9 mouse cellular contexts compared by ENCODE assay signal in genomic region chr8:70892022-70892895, GRCm38 (mm10). TPM values are rescaled to one million over a fixed set of nuclear protein-coding genes. Genes with fewer than 3 reads are reported as not detected.
DNase-seq lines count a peak whose midpoint lies in the region; ATAC-seq and TF ChIP-seq lines count a peak whose summit lies in the region.
"Had no signal": no experiment of that assay in that cellular context is flagged by ENCODE, and none has a peak within 500 bp of the region (broad histone marks: within the 10 kb centered on the region; RNA-seq: fewer than 3 reads in every experiment).

Gene Slc5a5 (minus strand): TSS chr8:70892757.

- ATAC-seq in liver, embryonic 13.5 days (ENCODE audit: low read depth) = no peak
- no peak for ATAC-seq in stomach, postnatal 0 days (ENCODE audit: low FRiP score, low TSS enrichment)

- H3K9me3 ChIP-seq in liver, embryonic 13.5 days (replicated peaks) = no peaks in the 10 kb centered on the region
- no peaks in the 10 kb centered on the region for H3K9me3 ChIP-seq in stomach, postnatal 0 days (ENCODE audit: control insufficient read depth, low read length)

- no peak within 1 kb of the TSS for H3K27ac ChIP-seq in testis, adult 2 months (ENCODE audit: control insufficient read depth, insufficient read depth, low read depth, low read length)
- H3K27ac ChIP-seq in liver, embryonic 13.5 days = no peak within 1 kb of the TSS
- no peak within 1 kb of the TSS for H3K27ac ChIP-seq in stomach, postnatal 0 days (replicated peaks)
- H3K27ac ChIP-seq: liver, embryonic 14.5 days had no signal

- no peak for TF ChIP-seq EP300 in stomach, postnatal 0 days (optimal IDR thresholded peaks at IDR 0.05)

- 0 out of 2 replicates have a peak within 1 kb of the TSS, but pooled peaks have one; percentile 22 for H3K9ac ChIP-seq in liver, embryonic 13.5 days
- H3K9ac ChIP-seq in stomach, postnatal 0 days (ENCODE audit: low read length) = peak within 1 kb of the TSS; percentile 48; the same call in 1 of the 2 replicates
- H3K9ac ChIP-seq: liver, embryonic 14.5 days had no signal

- peak within 1 kb of the TSS; percentile 50 for H3K4me3 ChIP-seq in testis, adult 2 months (ENCODE audit: control insufficient read depth, low read depth, low read length)
- peak within 1 kb of the TSS; percentile 35 for H3K4me3 ChIP-seq in liver, embryonic 13.5 days (replicated peaks)
- peak within 1 kb of the TSS; percentile 25 for H3K4me3 ChIP-seq in stomach, postnatal 0 days (ENCODE audit: low read depth, low read length)

- WGBS in liver, embryonic 13.5 days (ENCODE audit: insufficient replicate concordance) = 4% methylated on average over 80 of the region's 80 CpGs
- WGBS in stomach, postnatal 0 days = 6% methylated on average over 73 of the region's 80 CpGs

- no peak for TF ChIP-seq CTCF in testis, adult 2 months (IDR thresholded peaks at IDR 0.05; ENCODE audit: control insufficient read depth, insufficient read depth, insufficient replicate concordance, low read depth, low read length)
- no peak for TF ChIP-seq CTCF in stomach, postnatal 0 days (IDR thresholded peaks at IDR 0.05; ENCODE audit: low read depth)

- no peak for TF ChIP-seq POLR2A in testis, adult 2 months (IDR thresholded peaks at IDR 0.05; ENCODE audit: control insufficient read depth, low read depth, low read length)

- H3K36me3 ChIP-seq in testis, adult 2 months (ENCODE audit: control insufficient read depth, insufficient read depth, low read length) = no peaks in the 10 kb centered on the region; the same call in 1 of the 2 replicates
- peaks cover 34% of the 10 kb centered on the region for H3K36me3 ChIP-seq in liver, embryonic 13.5 days
- peaks cover 12% of the 10 kb centered on the region for H3K36me3 ChIP-seq in stomach, postnatal 0 days (ENCODE audit: control insufficient read depth, insufficient read depth, low read length)

- peak within 1 kb of the TSS; percentile 41 for H3K4me2 ChIP-seq in liver, embryonic 13.5 days
- H3K4me2 ChIP-seq in stomach, postnatal 0 days (replicated peaks; ENCODE audit: low read depth) = peak within 1 kb of the TSS; percentile 44

- no peak for DNase-seq in frontal cortex, adult 2 months (ENCODE audit: extremely low spot score in 1 of 2, low spot score in 1 of 2)
- no peak for DNase-seq in frontal cortex, postnatal 25 days (ENCODE audit: low spot score in 2 of 2)
- no peak for DNase-seq in testis, postnatal 10 days (ENCODE audit: low spot score)
- DNase-seq in liver, embryonic 13.5 days = no peak
- DNase-seq in stomach, postnatal 0 days (ENCODE audit: low spot score) = peak; percentile 41
- DNase-seq in left cerebral cortex, adult 11 months (ENCODE audit: low spot score) = no peak
- DNase-seq in cerebellum, adult 11 months = no peak

- no peaks in the 10 kb centered on the region for H3K27me3 ChIP-seq in testis, adult 2 months (ENCODE audit: control insufficient read depth, insufficient read depth, low read length)
- H3K27me3 ChIP-seq in liver, embryonic 13.5 days = peaks cover 71% of the 10 kb centered on the region
- H3K27me3 ChIP-seq in stomach, postnatal 0 days (ENCODE audit: control insufficient read depth, insufficient read depth, low read length) = no peaks in the 10 kb centered on the region; the same call in 1 of the 2 replicates

- H3K4me1 ChIP-seq in testis, adult 2 months (ENCODE audit: control insufficient read depth, insufficient read depth, low read length) = peaks cover 22% of the 10 kb centered on the region
- peaks cover 59% of the 10 kb centered on the region for H3K4me1 ChIP-seq in liver, embryonic 13.5 days (replicated peaks)
- peaks cover 4% of the 10 kb centered on the region; the same call in 1 of the 2 replicates for H3K4me1 ChIP-seq in stomach, postnatal 0 days (replicated peaks; ENCODE audit: control insufficient read depth, insufficient read depth)

RNA-seq across cellular contexts. Expression of gene Slc5a5, which starts in this region (rescaled TPM):
- polyA plus RNA-seq in frontal cortex, adult 2 months (2012; rRNA removed) = 9.9 and 12.3 TPM in 2 replicates
- 1.3 and 1.5 TPM in 2 replicates for polyA plus RNA-seq in testis, adult 2 months (2012; rRNA removed)
- 0.03 TPM in 2 replicates for polyA plus RNA-seq in liver, embryonic 13.5 days (2015; fragmentation: Nextera tagmentation; extraction: Ambion mirVana)
- 42.8 and 58.5 TPM in 2 replicates for polyA plus RNA-seq in stomach, postnatal 0 days (2015; fragmentation: Nextera tagmentation; extraction: Ambion mirVana)
